Comparison of ENCODE assay signal across 17 mouse cellular contexts in genomic region chr2:118091226-118091625, GRCm38 (mm10). TPM values are rescaled to one million over a fixed set of nuclear protein-coding genes. Genes with fewer than 3 reads are reported as not detected.
DNase-seq lines count a peak whose midpoint lies in the region.
"Had no signal": no experiment of that assay in that cellular context is flagged by ENCODE, and none has a peak within 500 bp of the region (broad histone marks: within the 10 kb centered on the region; RNA-seq: fewer than 3 reads in every experiment).

No protein-coding gene starts in this region.

- DNase-seq in heart, postnatal 10 days, result peak; percentile 59 to 69
- DNase-seq in heart, postnatal 36 days, result no peak
- peak; percentile 80 for DNase-seq in 3T3-L1 (ENCODE audit: low read depth, low spot score)
- peak; percentile 75 for DNase-seq in NIH3T3 (ENCODE audit: low read depth)
- no peak for DNase-seq in thymus, postnatal 0 days (ENCODE audit: low spot score)
- DNase-seq in spleen, adult 18-20 months, result no peak
- DNase-seq: adrenal gland, adult 8-10 months; adrenal gland, postnatal 25 days; cerebellum, adult 11-12 months; cerebellum, adult 8-10 months; cerebellum, postnatal 10 days; cerebellum, postnatal 36 days; embryo, embryonic 11 days; gastrocnemius, adult 2 months; gastrocnemius, postnatal 25 days; heart, adult 2 months; kidney, adult 11 months had no signal

- intact Hi-C loops in heart, postnatal 10 days (cut with DNase I), result no loop called here
- intact Hi-C loops in heart, postnatal 36 days (cut with DNase I), result no loop called here

RNA-seq across cellular contexts. Expression of gene Thbs1, which starts 20.4 kb away (rescaled TPM):
- total RNA-seq in heart, postnatal 10 days (2021), result 10 to 100 TPM; 35.1 to 37.0 TPM
- total RNA-seq in heart, postnatal 36 days (2021), result 10 to 100 TPM; 10.8 to 12.7 TPM
- 1.5 and 1.8 TPM in 2 replicates for polyA plus RNA-seq in thymus, postnatal 0 days (2015; fragmentation: Nextera tagmentation; extraction: Ambion mirVana)

Comparison
In these comparisons a context has a peak if more than half of its experiments do, and no peak if none do; other contexts are left out.
1. DNase-seq: peak in heart, postnatal 10 days (2 of 2), 3T3-L1 (single experiment) and NIH3T3 (single experiment); none in heart, postnatal 36 days (0 of 2), thymus, postnatal 0 days (single experiment) and spleen, adult 18-20 months (0 of 2).